Mouse (Mus musculus) T-helper 2 cell (primary cell): ENCODE measurements around the gene Gtf3c5.

Source experiments
- in situ Hi-C: fragments of 300-600 bp; cut with MboI, MseI; formaldehyde crosslinking; loops from one replicate; pipeline ENCODE4 v1.15.1; 2025; ENCODE audit warnings: high pct_unique_total_duplicates

The Gtf3c5 gene

GRCm38 (mm10) chr2:28569903-28570302 is 13.6 kb downstream of the Gtf3c5 start:
- in situ Hi-C loops: no loop called here

- in situ Hi-C loops: no loop called here
Observed at GRCm38 (mm10) chr2:28566545-28566944, 17.0 kb downstream of the Gtf3c5 start.

- in situ Hi-C loops: no loop called here
Observed at GRCm38 (mm10) chr2:28564380-28564779, 19.2 kb downstream of the Gtf3c5 start.

- in situ Hi-C loops: no loop called here
Observed at GRCm38 (mm10) chr2:28563830-28564229, 19.7 kb downstream of the Gtf3c5 start.

- in situ Hi-C loops: no loop called here
Observed at GRCm38 (mm10) chr2:28563303-28563702, 20.2 kb downstream of the Gtf3c5 start, which contains the start of gene Cel. Gene Cel (minus strand): TSS chr2:28563403.

GRCm38 (mm10) chr2:28557452-28557851 is 26.1 kb downstream of the Gtf3c5 start:
- in situ Hi-C loops: no loop called here

- in situ Hi-C loops: no loop called here
Observed at GRCm38 (mm10) chr2:28552301-28552700, 31.2 kb downstream of the Gtf3c5 start.

GRCm38 (mm10) chr2:28549157-28549556 is 34.4 kb downstream of the Gtf3c5 start:
- in situ Hi-C loops: loop anchor here (5.0 kb wide), 1 partner anchor 37 kb away; the partner anchor contains the start of gene Ralgds

GRCm38 (mm10) chr2:28547237-28548172 is 36.0 kb downstream of the Gtf3c5 start:
- in situ Hi-C loops: loop anchor here (5.0 kb wide), 1 partner anchor 35 kb away; the partner anchor contains the start of gene Ralgds

GRCm38 (mm10) chr2:28546560-28546959 is 37.0 kb downstream of the Gtf3c5 start:
- in situ Hi-C loops: loop anchor here (5.0 kb wide), 1 partner anchor 34 kb away; the partner anchor contains the start of gene Ralgds

- in situ Hi-C loops: loop anchor here (5.0 kb wide), 1 partner anchor 34 kb away; the partner anchor contains the start of gene Ralgds
Observed at GRCm38 (mm10) chr2:28545976-28546375, 37.6 kb downstream of the Gtf3c5 start.

- in situ Hi-C loops: no loop called here
Observed at GRCm38 (mm10) chr2:28543894-28544293, 39.7 kb downstream of the Gtf3c5 start.

GRCm38 (mm10) chr2:28540587-28541227 is 42.8 kb downstream of the Gtf3c5 start:
- in situ Hi-C loops: no loop called here

GRCm38 (mm10) chr2:28539949-28540348 is 43.6 kb downstream of the Gtf3c5 start:
- in situ Hi-C loops: no loop called here

GRCm38 (mm10) chr2:28539206-28539605 is 44.3 kb downstream of the Gtf3c5 start:
- in situ Hi-C loops: no loop called here

- in situ Hi-C loops: no loop called here
Observed at GRCm38 (mm10) chr2:28538817-28539128, 44.8 kb downstream of the Gtf3c5 start.

- in situ Hi-C loops: no loop called here
Observed at GRCm38 (mm10) chr2:28537995-28538816, 45.3 kb downstream of the Gtf3c5 start.

GRCm38 (mm10) chr2:28537634-28537920 is 46.0 kb downstream of the Gtf3c5 start:
- in situ Hi-C loops: no loop called here

- in situ Hi-C loops: no loop called here
Observed at GRCm38 (mm10) chr2:28536766-28537633, 46.6 kb downstream of the Gtf3c5 start.

GRCm38 (mm10) chr2:28536166-28536565 is 47.4 kb downstream of the Gtf3c5 start:
- in situ Hi-C loops: no loop called here

- in situ Hi-C loops: no loop called here
Observed at GRCm38 (mm10) chr2:28535650-28536049, 47.9 kb downstream of the Gtf3c5 start.
